Mouse (Mus musculus) heart, adult 2 months (tissue): ENCODE measurements around the gene Zfp617.
"Not testable (repeated sequence)": the region's sequence is repeated elsewhere in the genome, so short reads cannot be mapped to it uniquely, and the experiment has no call there.

ENCODE experiments used
- CTCF ChIP-seq: fragments of 200-600 bp; IDR thresholded peaks from 2 replicates; pipeline ENCODE4 v1.8.1; 2022; ENCODE audit warnings: antibody characterized with exemption, mild to moderate bottlenecking, moderate library complexity
- EP300 ChIP-seq: fragments of 200-500 bp; IDR thresholded peaks from 2 replicates; pipeline ENCODE4 v1.6.1; 2011; ENCODE audit warnings: low read depth, low read length, control low read depth; ENCODE audit not compliant: insufficient read depth
- POLR2A ChIP-seq: fragments of 200-500 bp; IDR thresholded peaks from 2 replicates; pipeline ENCODE4 v1.6.1; 2011; ENCODE audit warnings: mild to moderate bottlenecking, low read depth, low read length, control low read depth; ENCODE audit not compliant: insufficient read depth

GRCm38 (mm10) chr8:71900666-71901065 is 7.8 kb upstream of the Zfp617 start:
- TF ChIP-seq POLR2A, CTCF, EP300: not testable (repeated sequence)
